Mouse (Mus musculus) left cerebral cortex, postnatal 25 days (tissue): ENCODE measurements around the gene Ciapin1. TPM values are rescaled to one million over a fixed set of nuclear protein-coding genes. Genes with fewer than 3 reads are reported as not detected.
A peak's percentile ranks its signal among the peaks of the same experiment; 100 is the strongest.

Experiments
- DNase-seq, 2 experiments: peaks; one replicate each; pipeline ENCODE4 v3.0.0; 2022; ENCODE audit warnings: low spot score in 2 of 2, mixed read lengths in 1 of 2
- intact Hi-C: fragments of 180-260 bp; cut with DNase I; formaldehyde crosslinking; loops from one replicate; pipeline ENCODE4 v1.15.1; 2025
- total RNA-seq, 2 experiments: library from RNA; stranded (reverse); gene quantifications; 2 replicates each; pipeline ENCODE4 v1.2.3; 2021

Ciapin1 gene
- total RNA-seq, 2 experiments from 2014 or later = 67.9 to 74.1 TPM

- DNase-seq = no peak
- intact Hi-C loops = no loop called here
These were observed 52.7 kb downstream of the Ciapin1 start for GRCm38 (mm10) chr8:94785247-94785985.

GRCm38 (mm10) chr8:94783890-94784289 lies 54.3 kb downstream of the Ciapin1 start:
- DNase-seq = no peak
- intact Hi-C loops = no loop called here

- intact Hi-C loops = no loop called here
- DNase-seq = no peak
These were observed 56.3 kb downstream of the Ciapin1 start for GRCm38 (mm10) chr8:94781838-94782235.

- peak in 1 of 2 experiments; percentile 1 for DNase-seq
- intact Hi-C loops = no loop called here
These were observed 56.9 kb downstream of the Ciapin1 start for GRCm38 (mm10) chr8:94781155-94781837.

- peak in 1 of 2 experiments; percentile 2 for DNase-seq
- intact Hi-C loops = no loop called here
These were observed 57.5 kb downstream of the Ciapin1 start for GRCm38 (mm10) chr8:94780491-94781154.

- DNase-seq = peak in 1 of 2 experiments; percentile 4
- intact Hi-C loops = no loop called here
These were observed 58.4 kb downstream of the Ciapin1 start for GRCm38 (mm10) chr8:94779534-94780294.

- intact Hi-C loops = no loop called here
These were observed 59.1 kb downstream of the Ciapin1 start for GRCm38 (mm10) chr8:94778895-94779533.

GRCm38 (mm10) chr8:94778473-94778872 lies 59.7 kb downstream of the Ciapin1 start:
- DNase-seq = no peak
- intact Hi-C loops = no loop called here

More at GRCm38 (mm10) chr8:94778895-94779533, 59.1 kb downstream of the Ciapin1 start:
- peak in 1 of 2 experiments; percentile 2 for DNase-seq

GRCm38 (mm10) chr8:94778036-94778435 lies 60.1 kb downstream of the Ciapin1 start:
- intact Hi-C loops = no loop called here
- peak in 1 of 2 experiments; percentile 3 for DNase-seq

- intact Hi-C loops = no loop called here
- no peak for DNase-seq
These were observed 61.8 kb downstream of the Ciapin1 start for GRCm38 (mm10) chr8:94776346-94776745.

GRCm38 (mm10) chr8:94774601-94775000 lies 63.6 kb downstream of the Ciapin1 start:
- peak in 1 of 2 experiments; percentile 53 for DNase-seq
- intact Hi-C loops = no loop called here

GRCm38 (mm10) chr8:94773700-94774171 lies 64.4 kb downstream of the Ciapin1 start:
- intact Hi-C loops = loop anchor here (2.0 kb wide), 2 partner anchors 37 to 387 kb away; partner anchors contain the start of genes Ccl17 and Herpud1
- peak; percentile 74 to 96 for DNase-seq

- intact Hi-C loops = loop anchor here (2.0 kb wide), 2 partner anchors 38 to 386 kb away; partner anchors contain the start of genes Ccl17 and Herpud1
- peak in 1 of 2 experiments; percentile 82 for DNase-seq
These were observed 65.1 kb downstream of the Ciapin1 start for GRCm38 (mm10) chr8:94773048-94773447.

- DNase-seq = peak; percentile 89 to 96
- intact Hi-C loops = loop anchor here (1.0 to 2.0 kb wide), 3 partner anchors 39 to 385 kb away; partner anchors contain the start of genes Ccl17 and Herpud1
These were observed 66.1 kb downstream of the Ciapin1 start, which contains the start of gene Cx3cl1 for GRCm38 (mm10) chr8:94771941-94772670. Gene Cx3cl1, plus strand, starts transcription at chr8:94772009.

GRCm38 (mm10) chr8:94770945-94771344 lies 67.2 kb downstream of the Ciapin1 start:
- intact Hi-C loops = no loop called here
- DNase-seq = peak in 1 of 2 experiments; percentile 33
